Mouse (Mus musculus): Measurements from ENCODE around the gene Nrm.

The Nrm gene

GRCm38 (mm10) chr17:35868165-35868820 lies 7.2 kb downstream of the Nrm start:
- no peak for DNase-seq

- no peak for DNase-seq
These were observed 7.8 kb downstream of the Nrm start for GRCm38 (mm10) chr17:35868961-35869345.

GRCm38 (mm10) chr17:35869346-35870067 lies 8.4 kb downstream of the Nrm start:
- DNase-seq = no peak

- no peak for DNase-seq
These were observed 9.2 kb downstream of the Nrm start for GRCm38 (mm10) chr17:35870151-35870883.

GRCm38 (mm10) chr17:35870884-35871696 lies 10.0 kb downstream of the Nrm start:
- DNase-seq = no peak

- DNase-seq = peak; percentile 88
These were observed 12.8 kb downstream of the Nrm start for GRCm38 (mm10) chr17:35873774-35874519.

GRCm38 (mm10) chr17:35874721-35875120 lies 13.6 kb downstream of the Nrm start:
- DNase-seq = no peak

- peak; percentile 92 for DNase-seq
These were observed 18.3 kb downstream of the Nrm start, which contains the start of gene Dhx16 for GRCm38 (mm10) chr17:35879245-35880057. Gene Dhx16 (plus strand): TSS chr17:35879819.

GRCm38 (mm10) chr17:35882924-35883323 lies 21.8 kb downstream of the Nrm start:
- no peak for DNase-seq

GRCm38 (mm10) chr17:35883777-35884176 lies 22.7 kb downstream of the Nrm start:
- DNase-seq = no peak

- DNase-seq = no peak
These were observed 26.6 kb downstream of the Nrm start for GRCm38 (mm10) chr17:35887725-35888124.

GRCm38 (mm10) chr17:35896781-35897643 lies 35.9 kb downstream of the Nrm start, which contains the start of gene 2310061I04Rik:
Gene 2310061I04Rik (minus strand): TSS chr17:35897431.
- peak; percentile 90 for DNase-seq

GRCm38 (mm10) chr17:35897644-35898573 lies 36.8 kb downstream of the Nrm start:
- no peak for DNase-seq

- no peak for DNase-seq
These were observed 39.5 kb downstream of the Nrm start for GRCm38 (mm10) chr17:35900636-35901035.

- no peak for DNase-seq
These were observed 42.3 kb downstream of the Nrm start for GRCm38 (mm10) chr17:35903343-35903991.

- DNase-seq = no peak
These were observed 42.9 kb downstream of the Nrm start for GRCm38 (mm10) chr17:35903992-35904355.

GRCm38 (mm10) chr17:35905587-35905986 lies 44.5 kb downstream of the Nrm start:
- DNase-seq = no peak

GRCm38 (mm10) chr17:35907609-35908008 lies 46.5 kb downstream of the Nrm start:
- DNase-seq = no peak

All from cerebellum, adult 8-10 months (tissue).